Mouse (Mus musculus): ENCODE measurements around the gene Atp13a3. TPM values are rescaled to one million over a fixed set of nuclear protein-coding genes. Genes with fewer than 3 reads are reported as not detected.

The Atp13a3 gene
- polyA plus RNA-seq, 1 experiment from 2014 or later, result 7.2 TPM

- H3K9ac ChIP-seq (ENCODE audit: low read length), result no peak overlapping the region
- H3K27me3 ChIP-seq (ENCODE audit: control insufficient read depth, insufficient read depth, low read length), result peaks cover 32% of the 10 kb centered on the region
Observed at GRCm38 (mm10) chr16:30285701-30286100, 120.1 kb downstream of the Atp13a3 start.

GRCm38 (mm10) chr16:30283743-30284337 is 121.9 kb downstream of the Atp13a3 start:
- peak overlapping the region; percentile 29 for H3K4me3 ChIP-seq (ENCODE audit: low read length)
- ATAC-seq (replicated peaks; ENCODE audit: extremely low read depth, insufficient read depth, low FRiP score), result no peak
- H3K4me1 ChIP-seq (ENCODE audit: control insufficient read depth, insufficient read depth, low read length), result peaks cover 12% of the 10 kb centered on the region
- no peak overlapping the region for H3K9ac ChIP-seq (ENCODE audit: low read length)
- 2% methylated on average over 15 of the region's 15 CpGs for WGBS
- peaks cover 32% of the 10 kb centered on the region for H3K27me3 ChIP-seq (ENCODE audit: control insufficient read depth, insufficient read depth, low read length)
- no peaks in the 10 kb centered on the region for H3K36me3 ChIP-seq (ENCODE audit: control insufficient read depth, insufficient read depth)
- H3K4me2 ChIP-seq (ENCODE audit: low read depth, low read length), result peak overlapping the region; percentile 56
- no peaks in the 10 kb centered on the region for H3K9me3 ChIP-seq (replicated peaks; ENCODE audit: control insufficient read depth, low read length)
- no peak overlapping the region for H3K27ac ChIP-seq (ENCODE audit: low read length)

More at GRCm38 (mm10) chr16:30285701-30286100, 120.1 kb downstream of the Atp13a3 start:
- Histone ChIP-seq H3K4me2 (ENCODE audit: low read depth, low read length) (no peak overlapping the region), H3K9me3 (replicated peaks; ENCODE audit: control insufficient read depth, low read length) (no peaks in the 10 kb centered on the region), H3K4me1 (ENCODE audit: control insufficient read depth, insufficient read depth, low read length) (peaks cover 10% of the 10 kb centered on the region), H3K36me3 (ENCODE audit: control insufficient read depth, insufficient read depth) (no peaks in the 10 kb centered on the region), H3K27ac (ENCODE audit: low read length) (no peak overlapping the region), H3K4me3 (ENCODE audit: low read length) (no peak overlapping the region)
- WGBS, result 62% methylated on average over 4 of the region's 4 CpGs
- no peak for ATAC-seq (replicated peaks; ENCODE audit: extremely low read depth, insufficient read depth, low FRiP score)

- H3K4me1 ChIP-seq (ENCODE audit: control insufficient read depth, insufficient read depth, low read length), result peaks cover 12% of the 10 kb centered on the region
- H3K36me3 ChIP-seq (ENCODE audit: control insufficient read depth, insufficient read depth), result no peaks in the 10 kb centered on the region
- H3K4me3 ChIP-seq (ENCODE audit: low read length), result peak within 1 kb of the TSS; percentile 29
- ATAC-seq (replicated peaks; ENCODE audit: extremely low read depth, insufficient read depth, low FRiP score), result no peak
- no peaks in the 10 kb centered on the region for H3K9me3 ChIP-seq (replicated peaks; ENCODE audit: control insufficient read depth, low read length)
- H3K9ac ChIP-seq (ENCODE audit: low read length), result peak within 1 kb of the TSS; percentile 33; the same call in 1 of the 2 replicates
- H3K27ac ChIP-seq (ENCODE audit: low read length), result no peak within 1 kb of the TSS
- peak within 1 kb of the TSS; percentile 60 for H3K4me2 ChIP-seq (ENCODE audit: low read depth, low read length)
- WGBS, result 8% methylated on average over 34 of the region's 34 CpGs
- H3K27me3 ChIP-seq (ENCODE audit: control insufficient read depth, insufficient read depth, low read length), result peaks cover 32% of the 10 kb centered on the region
Observed at GRCm38 (mm10) chr16:30282844-30283495, 122.8 kb downstream of the Atp13a3 start, which contains the start of gene Lrrc15. TSS of gene Lrrc15 (minus strand) at chr16:30283256.

GRCm38 (mm10) chr16:30280676-30281297 is 125.0 kb downstream of the Atp13a3 start:
- no peak overlapping the region for H3K4me2 ChIP-seq (ENCODE audit: low read depth, low read length)
- no peaks in the 10 kb centered on the region for H3K36me3 ChIP-seq (ENCODE audit: control insufficient read depth, insufficient read depth)
- 24% methylated on average over 4 of the region's 4 CpGs for WGBS
- H3K27me3 ChIP-seq (ENCODE audit: control insufficient read depth, insufficient read depth, low read length), result peaks cover 28% of the 10 kb centered on the region
- H3K9ac ChIP-seq (ENCODE audit: low read length), result no peak overlapping the region
- no peak for ATAC-seq (replicated peaks; ENCODE audit: extremely low read depth, insufficient read depth, low FRiP score)
- H3K27ac ChIP-seq (ENCODE audit: low read length), result no peak overlapping the region
- no peaks in the 10 kb centered on the region for H3K9me3 ChIP-seq (replicated peaks; ENCODE audit: control insufficient read depth, low read length)
- H3K4me3 ChIP-seq (ENCODE audit: low read length), result no peak overlapping the region
- peaks cover 14% of the 10 kb centered on the region for H3K4me1 ChIP-seq (ENCODE audit: control insufficient read depth, insufficient read depth, low read length)

- ATAC-seq (replicated peaks; ENCODE audit: extremely low read depth, insufficient read depth, low FRiP score), result no peak
- H3K4me2 ChIP-seq (ENCODE audit: low read depth, low read length), result no peak overlapping the region
- WGBS, result 83% methylated on average over 11 of the region's 11 CpGs
Observed at GRCm38 (mm10) chr16:30278406-30278805, 127.4 kb downstream of the Atp13a3 start.

GRCm38 (mm10) chr16:30275558-30276340 is 130.0 kb downstream of the Atp13a3 start:
- no peak overlapping the region for H3K9ac ChIP-seq (ENCODE audit: low read length)
- 61% methylated on average over 15 of the region's 15 CpGs for WGBS
- ATAC-seq (replicated peaks; ENCODE audit: extremely low read depth, insufficient read depth, low FRiP score), result no peak
- no peaks in the 10 kb centered on the region for H3K27me3 ChIP-seq (ENCODE audit: control insufficient read depth, insufficient read depth, low read length)
- H3K4me3 ChIP-seq (ENCODE audit: low read length), result no peak overlapping the region
- no peak overlapping the region for H3K27ac ChIP-seq (ENCODE audit: low read length)
- no peaks in the 10 kb centered on the region for H3K36me3 ChIP-seq (ENCODE audit: control insufficient read depth, insufficient read depth)
- peaks cover 13% of the 10 kb centered on the region for H3K4me1 ChIP-seq (ENCODE audit: control insufficient read depth, insufficient read depth, low read length)
- H3K4me2 ChIP-seq (ENCODE audit: low read depth, low read length), result no peak overlapping the region
- no peaks in the 10 kb centered on the region for H3K9me3 ChIP-seq (replicated peaks; ENCODE audit: control insufficient read depth, low read length)

More at GRCm38 (mm10) chr16:30278406-30278805, 127.4 kb downstream of the Atp13a3 start:
- no peak overlapping the region for H3K9ac ChIP-seq (ENCODE audit: low read length)
- H3K9me3 ChIP-seq (replicated peaks; ENCODE audit: control insufficient read depth, low read length), result no peaks in the 10 kb centered on the region
- no peak overlapping the region for H3K27ac ChIP-seq (ENCODE audit: low read length)
- no peaks in the 10 kb centered on the region for H3K36me3 ChIP-seq (ENCODE audit: control insufficient read depth, insufficient read depth)
- H3K27me3 ChIP-seq (ENCODE audit: control insufficient read depth, insufficient read depth, low read length), result peaks cover 20% of the 10 kb centered on the region
- H3K4me3 ChIP-seq (ENCODE audit: low read length), result no peak overlapping the region
- peaks cover 15% of the 10 kb centered on the region for H3K4me1 ChIP-seq (ENCODE audit: control insufficient read depth, insufficient read depth, low read length)

GRCm38 (mm10) chr16:30273065-30273464 is 132.7 kb downstream of the Atp13a3 start:
- WGBS, result 92% methylated on average over 8 of the region's 8 CpGs
- Histone ChIP-seq H3K27ac (ENCODE audit: low read length) (no peak overlapping the region), H3K9ac (ENCODE audit: low read length) (no peak overlapping the region), H3K9me3 (replicated peaks; ENCODE audit: control insufficient read depth, low read length) (no peaks in the 10 kb centered on the region), H3K27me3 (ENCODE audit: control insufficient read depth, insufficient read depth, low read length) (no peaks in the 10 kb centered on the region), H3K4me2 (ENCODE audit: low read depth, low read length) (no peak overlapping the region), H3K4me3 (ENCODE audit: low read length) (no peak overlapping the region), H3K4me1 (ENCODE audit: control insufficient read depth, insufficient read depth, low read length) (peaks cover 11% of the 10 kb centered on the region), H3K36me3 (ENCODE audit: control insufficient read depth, insufficient read depth) (no peaks in the 10 kb centered on the region)
- no peak for ATAC-seq (replicated peaks; ENCODE audit: extremely low read depth, insufficient read depth, low FRiP score)

GRCm38 (mm10) chr16:30271941-30272595 is 133.7 kb downstream of the Atp13a3 start:
- Histone ChIP-seq H3K4me3 (ENCODE audit: low read length) (no peak overlapping the region), H3K27me3 (ENCODE audit: control insufficient read depth, insufficient read depth, low read length) (no peaks in the 10 kb centered on the region), H3K9ac (ENCODE audit: low read length) (no peak overlapping the region), H3K4me1 (ENCODE audit: control insufficient read depth, insufficient read depth, low read length) (peaks cover 11% of the 10 kb centered on the region), H3K4me2 (ENCODE audit: low read depth, low read length) (no peak overlapping the region), H3K9me3 (replicated peaks; ENCODE audit: control insufficient read depth, low read length) (no peaks in the 10 kb centered on the region), H3K36me3 (ENCODE audit: control insufficient read depth, insufficient read depth) (no peaks in the 10 kb centered on the region), H3K27ac (ENCODE audit: low read length) (no peak overlapping the region)
- ATAC-seq (replicated peaks; ENCODE audit: extremely low read depth, insufficient read depth, low FRiP score), result no peak
- 67% methylated on average over 6 of the region's 6 CpGs for WGBS

All from heart, embryonic 16.5 days (tissue).